Mouse (Mus musculus) C2C12 (cell line): Measurements from ENCODE around the gene Tent4a.

Experiments used
- CTCF ChIP-seq: IDR thresholded peaks from one replicate; pipeline ENCODE4 v1.5.1; 2011; ENCODE audit not compliant: control insufficient read depth, insufficient read depth, insufficient read length
- MAX ChIP-seq: IDR thresholded peaks from one replicate; pipeline ENCODE4 v1.6.1; 2011; ENCODE audit warnings: mild to moderate bottlenecking, control low read depth
- USF1 ChIP-seq: IDR thresholded peaks from one replicate; pipeline ENCODE4 v1.6.1; 2011; ENCODE audit warnings: low read depth, mild to moderate bottlenecking, control low read depth, moderate library complexity

DNA sequence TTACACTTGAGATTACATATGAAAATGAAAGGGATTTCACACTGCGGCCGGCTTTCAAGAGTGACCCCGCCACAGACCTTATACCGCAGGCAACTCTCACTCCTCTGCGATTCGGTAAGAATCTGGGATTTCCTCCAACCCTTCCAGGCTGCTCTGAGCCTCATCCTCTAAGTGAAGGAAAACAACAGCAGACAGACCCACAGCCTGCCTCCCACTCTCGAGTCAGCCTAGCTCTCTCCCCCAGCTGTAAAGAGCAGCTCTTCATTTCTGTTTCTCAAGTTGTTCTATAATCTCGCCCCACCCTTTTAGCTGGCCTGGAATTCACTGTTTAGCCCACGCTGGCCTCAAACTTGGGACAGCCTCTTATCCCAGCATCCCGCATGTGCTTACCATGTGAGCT lies 7.4 kb upstream of the Tent4a start:
- TF ChIP-seq CTCF, result no peak
- no peak for TF ChIP-seq USF1
- no peak for TF ChIP-seq MAX
